Mouse (Mus musculus): ENCODE results near the gene Bglap3. TPM values are rescaled to one million over a fixed set of nuclear protein-coding genes. Genes with fewer than 3 reads are reported as not detected.

Gene Bglap3
- polyA plus RNA-seq, 1 experiment from 2014 or later = not detected

DNA sequence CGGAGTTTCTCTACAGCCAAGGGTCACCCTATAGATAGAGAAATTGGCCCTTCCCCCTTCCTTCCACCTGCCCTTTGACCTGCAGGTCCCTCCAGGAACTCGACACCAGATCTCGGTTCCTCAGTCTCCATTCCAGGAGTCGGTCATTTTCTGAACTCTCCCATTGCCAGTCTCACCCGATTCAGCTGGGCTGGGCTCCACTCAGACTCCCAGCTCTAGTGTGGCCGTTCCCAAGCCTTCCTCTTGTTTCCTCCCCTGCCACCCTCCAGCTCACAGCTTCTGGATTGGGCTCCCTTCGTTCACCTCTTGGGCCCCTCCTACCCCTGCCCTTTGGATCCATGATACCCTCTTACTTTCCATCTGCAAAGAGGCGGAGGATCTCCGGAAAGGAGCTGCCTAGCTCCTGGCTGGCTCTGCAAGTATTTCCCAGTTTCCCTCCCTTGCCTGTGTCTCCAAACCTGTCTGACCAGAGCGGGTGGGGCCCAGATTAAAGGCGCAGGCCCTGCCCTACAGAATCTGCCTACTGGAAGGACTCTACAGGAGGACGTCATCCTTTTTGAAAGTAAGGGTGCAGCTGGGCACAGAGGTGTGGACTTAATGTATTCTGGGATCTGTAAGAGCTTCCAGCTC lies 38.4 kb downstream of the Bglap3 start:
- no peak for ATAC-seq
- H3K4me3 ChIP-seq (ENCODE audit: low read depth, low read length) = no peak overlapping the region
- H3K4me1 ChIP-seq (ENCODE audit: control insufficient read depth, insufficient read depth, low read length) = peaks cover 19% of the 10 kb centered on the region
- no peaks in the 10 kb centered on the region for H3K27me3 ChIP-seq (ENCODE audit: control insufficient read depth, insufficient read depth, low read depth, low read length)
- H3K36me3 ChIP-seq (ENCODE audit: control insufficient read depth, insufficient read depth, low read length) = peaks cover 2% of the 10 kb centered on the region; the same call in 1 of the 2 replicates
- WGBS = 68% methylated on average over 12 of the region's 12 CpGs
- H3K9me3 ChIP-seq (replicated peaks; ENCODE audit: control insufficient read depth, low read length, poor library complexity, severe bottlenecking) = no peaks in the 10 kb centered on the region
- no peak overlapping the region for H3K4me2 ChIP-seq (ENCODE audit: low read length)
- H3K27ac ChIP-seq (ENCODE audit: low read length) = no peak overlapping the region
- H3K9ac ChIP-seq (ENCODE audit: low read depth, low read length) = no peak overlapping the region

DNA sequence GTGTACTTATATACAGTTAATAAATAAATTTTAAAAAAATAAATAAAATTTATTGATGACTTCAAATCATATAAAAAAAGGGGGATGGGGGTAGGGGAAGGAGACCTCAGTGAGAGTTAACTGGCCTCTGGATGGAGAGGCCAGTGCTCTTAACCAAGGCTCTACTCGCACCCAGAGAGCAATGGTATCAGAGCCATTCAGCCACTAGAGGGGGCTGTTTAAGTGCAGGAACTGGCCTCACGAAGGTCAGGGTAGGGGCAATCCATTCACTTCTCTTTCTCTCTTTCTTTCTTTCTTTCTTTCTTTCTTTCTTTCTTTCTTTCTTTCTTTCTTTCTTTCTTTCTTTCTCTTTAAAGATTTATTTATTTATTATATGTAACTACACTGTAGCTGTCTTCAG lies 41.3 kb downstream of the Bglap3 start:
- WGBS = 23% methylated on average over 2 of the region's 2 CpGs
- H3K27ac ChIP-seq (ENCODE audit: low read length) = no peak overlapping the region
- peaks cover 5% of the 10 kb centered on the region for H3K4me1 ChIP-seq (ENCODE audit: control insufficient read depth, insufficient read depth, low read length)
- no peaks in the 10 kb centered on the region for H3K27me3 ChIP-seq (ENCODE audit: control insufficient read depth, insufficient read depth, low read depth, low read length)
- no peak overlapping the region for H3K4me3 ChIP-seq (ENCODE audit: low read depth, low read length)
- H3K4me2 ChIP-seq (ENCODE audit: low read length) = no peak overlapping the region
- no peaks in the 10 kb centered on the region for H3K9me3 ChIP-seq (replicated peaks; ENCODE audit: control insufficient read depth, low read length, poor library complexity, severe bottlenecking)
- no peak for ATAC-seq
- H3K36me3 ChIP-seq (ENCODE audit: control insufficient read depth, insufficient read depth, low read length) = peaks cover 4% of the 10 kb centered on the region; the same call in 1 of the 2 replicates
- H3K9ac ChIP-seq (ENCODE audit: low read depth, low read length) = no peak overlapping the region

DNA sequence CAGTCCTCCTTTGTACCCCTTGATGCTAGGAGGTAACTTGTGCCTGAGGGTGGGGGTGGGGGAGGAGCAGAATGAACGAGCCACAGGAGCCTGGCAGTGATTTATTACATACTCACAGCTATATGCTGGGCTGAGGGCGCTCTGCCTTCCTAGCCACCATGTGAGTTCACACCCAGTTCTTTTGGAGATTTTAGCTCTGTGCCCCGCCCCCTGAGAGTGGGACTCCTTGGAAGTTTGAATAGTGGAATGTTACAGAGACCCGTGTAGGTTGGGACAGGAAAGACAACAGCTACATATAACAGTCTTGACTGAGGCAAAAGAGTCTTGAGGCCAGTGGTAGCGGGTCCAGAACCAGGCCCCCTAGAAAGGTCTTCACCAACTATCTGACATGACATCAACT lies 43.6 kb downstream of the Bglap3 start:
- H3K36me3 ChIP-seq (ENCODE audit: control insufficient read depth, insufficient read depth, low read length) = peaks cover 4% of the 10 kb centered on the region; the same call in 1 of the 2 replicates
- ATAC-seq = no peak
- 81% methylated on average over 5 of the region's 5 CpGs for WGBS
- no peaks in the 10 kb centered on the region for H3K9me3 ChIP-seq (replicated peaks; ENCODE audit: control insufficient read depth, low read length, poor library complexity, severe bottlenecking)
- no peak overlapping the region for H3K4me2 ChIP-seq (ENCODE audit: low read length)
- H3K4me3 ChIP-seq (ENCODE audit: low read depth, low read length) = no peak overlapping the region
- H3K27me3 ChIP-seq (ENCODE audit: control insufficient read depth, insufficient read depth, low read depth, low read length) = no peaks in the 10 kb centered on the region
- no peak overlapping the region for H3K9ac ChIP-seq (ENCODE audit: low read depth, low read length)
- H3K27ac ChIP-seq (ENCODE audit: low read length) = no peak overlapping the region
- peaks cover 8% of the 10 kb centered on the region for H3K4me1 ChIP-seq (ENCODE audit: control insufficient read depth, insufficient read depth, low read length)

DNA sequence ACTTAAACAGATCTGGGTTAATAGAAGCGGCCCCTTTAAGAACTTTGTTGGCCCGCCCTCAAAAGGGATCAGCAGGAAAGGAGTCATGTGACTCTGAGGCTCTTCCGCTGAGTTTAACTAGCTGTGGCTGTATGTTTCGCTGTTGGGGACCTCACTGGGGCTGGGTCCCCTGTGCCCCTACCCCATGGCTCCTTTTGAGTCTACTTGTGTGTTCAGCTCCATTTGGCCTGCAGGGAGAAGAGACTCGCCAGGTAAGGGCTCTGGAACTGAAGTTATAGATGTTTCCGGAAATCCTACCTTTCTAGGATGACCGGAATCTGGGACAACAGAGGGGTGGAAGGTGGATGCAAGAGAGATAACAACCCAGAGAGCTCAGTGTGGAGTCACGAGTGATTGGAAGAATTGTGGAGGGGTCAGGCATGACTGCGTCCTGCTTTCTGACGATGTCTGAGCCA lies 47.6 kb downstream of the Bglap3 start, which contains the start of gene Glmp:
Gene Glmp, plus strand, starts transcription at position 73 of the 455 bp plus-strand sequence.
- H3K4me3 ChIP-seq (ENCODE audit: low read depth, low read length) = peak within 1 kb of the TSS; percentile 46
- peaks cover 8% of the 10 kb centered on the region for H3K4me1 ChIP-seq (ENCODE audit: control insufficient read depth, insufficient read depth, low read length)
- peak; percentile 83 for ATAC-seq
- H3K9me3 ChIP-seq (replicated peaks; ENCODE audit: control insufficient read depth, low read length, poor library complexity, severe bottlenecking) = no peaks in the 10 kb centered on the region
- peaks cover 31% of the 10 kb centered on the region for H3K36me3 ChIP-seq (ENCODE audit: control insufficient read depth, insufficient read depth, low read length)
- peak within 1 kb of the TSS; percentile 51 for H3K9ac ChIP-seq (ENCODE audit: low read depth, low read length)
- 2% methylated on average over 10 of the region's 10 CpGs for WGBS
- H3K27ac ChIP-seq (ENCODE audit: low read length) = no peak within 1 kb of the TSS
- no peaks in the 10 kb centered on the region for H3K27me3 ChIP-seq (ENCODE audit: control insufficient read depth, insufficient read depth, low read depth, low read length)
- peak within 1 kb of the TSS; percentile 82 for H3K4me2 ChIP-seq (ENCODE audit: low read length)

Other genes starting within 250 kb of the Bglap3 start
- 21.6 and 22.5 TPM in 2 replicates for gene Mef2d, start 230.4 kb downstream of the Bglap3 start, polyA plus RNA-seq (2015; fragmentation: Nextera tagmentation; extraction: Ambion mirVana)
- 0.18 and 0.21 TPM in 2 replicates for gene Rhbg, start 118.0 kb downstream of the Bglap3 start, polyA plus RNA-seq (2015; fragmentation: Nextera tagmentation; extraction: Ambion mirVana)
- 0.16 TPM in 1 of 2 replicates, not detected in the other for gene Gm38392, start 85.5 kb downstream of the Bglap3 start, polyA plus RNA-seq (2015; fragmentation: Nextera tagmentation; extraction: Ambion mirVana)
- gene Tsacc, start 75.7 kb downstream of the Bglap3 start, polyA plus RNA-seq (2015; fragmentation: Nextera tagmentation; extraction: Ambion mirVana) = 7.3 and 7.5 TPM in 2 replicates
- gene Cct3, start 75.6 kb downstream of the Bglap3 start, polyA plus RNA-seq (2015; fragmentation: Nextera tagmentation; extraction: Ambion mirVana) = 419 and 444 TPM in 2 replicates
- gene Glmp, start 47.7 kb downstream of the Bglap3 start, polyA plus RNA-seq (2015; fragmentation: Nextera tagmentation; extraction: Ambion mirVana) = 91.3 and 107 TPM in 2 replicates
- gene Tmem79, start 36.6 kb downstream of the Bglap3 start, polyA plus RNA-seq (2015; fragmentation: Nextera tagmentation; extraction: Ambion mirVana) = 1.0 and 1.2 TPM in 2 replicates
- 61.4 and 65.7 TPM in 2 replicates for gene Smg5, start 36.5 kb downstream of the Bglap3 start, polyA plus RNA-seq (2015; fragmentation: Nextera tagmentation; extraction: Ambion mirVana)
- 1.2 and 1.9 TPM in 2 replicates for gene Paqr6, start 8.2 kb downstream of the Bglap3 start, polyA plus RNA-seq (2015; fragmentation: Nextera tagmentation; extraction: Ambion mirVana)
- gene Bglap2, start 6.0 kb upstream of the Bglap3 start, polyA plus RNA-seq (2015; fragmentation: Nextera tagmentation; extraction: Ambion mirVana) = 1.3 TPM in 1 of 2 replicates, not detected in the other
- 0.88 TPM in 1 of 2 replicates, not detected in the other for gene Bglap, start 11.7 kb upstream of the Bglap3 start, polyA plus RNA-seq (2015; fragmentation: Nextera tagmentation; extraction: Ambion mirVana)
- 18.3 and 19.2 TPM in 2 replicates for gene Pmf1, start 37.6 kb upstream of the Bglap3 start, polyA plus RNA-seq (2015; fragmentation: Nextera tagmentation; extraction: Ambion mirVana)
- gene Slc25a44, start 52.4 kb upstream of the Bglap3 start, polyA plus RNA-seq (2015; fragmentation: Nextera tagmentation; extraction: Ambion mirVana) = 36.7 and 39.3 TPM in 2 replicates
- gene Sema4a, start 88.4 kb upstream of the Bglap3 start, polyA plus RNA-seq (2015; fragmentation: Nextera tagmentation; extraction: Ambion mirVana) = 42.5 and 44.0 TPM in 2 replicates
- gene Lmna, start 137.2 kb upstream of the Bglap3 start, polyA plus RNA-seq (2015; fragmentation: Nextera tagmentation; extraction: Ambion mirVana) = 51.0 and 59.7 TPM in 2 replicates
- gene Mex3a, start 159.7 kb upstream of the Bglap3 start, polyA plus RNA-seq (2015; fragmentation: Nextera tagmentation; extraction: Ambion mirVana) = 28.6 and 33.0 TPM in 2 replicates
- 0.69 TPM in 1 of 2 replicates, not detected in the other for gene Rab25, start 175.6 kb upstream of the Bglap3 start, polyA plus RNA-seq (2015; fragmentation: Nextera tagmentation; extraction: Ambion mirVana)
- 181 and 193 TPM in 2 replicates for gene Lamtor2, start 180.3 kb upstream of the Bglap3 start, polyA plus RNA-seq (2015; fragmentation: Nextera tagmentation; extraction: Ambion mirVana)
- gene Ubqln4, start 181.0 kb upstream of the Bglap3 start, polyA plus RNA-seq (2015; fragmentation: Nextera tagmentation; extraction: Ambion mirVana) = 39.8 and 41.3 TPM in 2 replicates
- gene Ssr2, start 203.1 kb upstream of the Bglap3 start, polyA plus RNA-seq (2015; fragmentation: Nextera tagmentation; extraction: Ambion mirVana) = 127 and 144 TPM in 2 replicates
- 104 and 131 TPM in 2 replicates for gene Arhgef2, start 233.2 kb upstream of the Bglap3 start, polyA plus RNA-seq (2015; fragmentation: Nextera tagmentation; extraction: Ambion mirVana)